Mouse (Mus musculus) myocyte (in vitro differentiated cells): ENCODE measurements around the gene Zfpm1.

Experiments
- MAX ChIP-seq: IDR thresholded peaks from one replicate; pipeline ENCODE4 v1.6.1; 2011; ENCODE audit warnings: low read depth, mild to moderate bottlenecking, control low read depth
- MYOD1 ChIP-seq, 3 experiments: IDR thresholded peaks; one replicate each; pipeline ENCODE4 v1.6.1; 2011; ENCODE audit warnings: control low read depth in 2 of 3, low read depth in 2 of 3, mild to moderate bottlenecking in 2 of 3, moderate library complexity in 1 of 3; ENCODE audit not compliant: insufficient read length in 2 of 3, control insufficient read depth in 1 of 3
- MYOG ChIP-seq, 3 experiments: IDR thresholded peaks; one replicate each; pipeline ENCODE4 v1.6.1; 2011; ENCODE audit warnings: control low read depth in 2 of 3, low read depth in 2 of 3, mild to moderate bottlenecking in 2 of 3; ENCODE audit not compliant: insufficient read length in 2 of 3, control insufficient read depth in 1 of 3, insufficient read depth in 1 of 3
- POLR2A ChIP-seq: IDR thresholded peaks from one replicate; pipeline ENCODE4 v1.6.1; 2011; ENCODE audit warnings: low read depth, mild to moderate bottlenecking, control low read depth, moderate library complexity; ENCODE audit not compliant: insufficient read length
- SRF ChIP-seq: IDR thresholded peaks from one replicate; pipeline ENCODE4 v1.6.1; 2011; ENCODE audit warnings: low read depth; ENCODE audit not compliant: control insufficient read depth, insufficient read length
- TCF12 ChIP-seq: IDR thresholded peaks from one replicate; pipeline ENCODE4 v1.6.1; 2011; ENCODE audit warnings: mild to moderate bottlenecking, control low read depth; ENCODE audit not compliant: poor library complexity, insufficient read depth, severe bottlenecking
- TCF3 ChIP-seq: IDR thresholded peaks from one replicate; pipeline ENCODE4 v1.6.1; 2011; ENCODE audit warnings: low read depth, control low read depth; ENCODE audit not compliant: insufficient read length
- USF1 ChIP-seq: IDR thresholded peaks from one replicate; pipeline ENCODE4 v1.6.1; 2011; ENCODE audit warnings: low read depth, mild to moderate bottlenecking, control low read depth, moderate library complexity

DNA sequence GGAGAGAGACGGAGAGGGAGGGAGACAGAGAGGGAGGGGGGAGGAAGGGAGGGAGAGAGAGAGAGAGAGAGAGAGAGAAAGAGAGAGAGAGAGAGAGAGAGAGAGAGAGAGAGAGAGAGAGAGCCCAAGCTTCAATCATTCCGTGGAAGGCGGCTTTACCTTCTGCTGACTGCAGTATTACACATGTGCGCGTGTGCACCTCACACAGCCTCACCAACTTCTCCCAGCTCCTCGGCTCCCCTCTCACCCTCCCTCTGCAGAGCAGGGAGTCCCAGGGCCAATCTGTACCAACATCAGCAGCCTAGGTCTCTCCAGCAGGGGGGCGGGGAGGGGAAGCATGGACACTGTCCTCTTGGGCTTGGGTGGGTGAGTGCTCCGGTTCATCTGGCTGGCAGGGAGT is 81.0 kb downstream of the Zfpm1 start:
- TF ChIP-seq POLR2A (no peak), USF1 (no peak), MYOG (IDR thresholded peaks at IDR 0.05; ENCODE audit: control insufficient read depth in 1 of 3, insufficient read depth in 1 of 3, insufficient read length in 2 of 3, low read depth in 2 of 3) (no peak), SRF (no peak), TCF3 (no peak), MAX (no peak), TCF12 (no peak), MYOD1 (IDR thresholded peaks at IDR 0.05; ENCODE audit: control insufficient read depth in 1 of 3, insufficient read length in 2 of 3, low read depth in 2 of 3) (no peak)
